Mouse (Mus musculus) urinary bladder, postnatal 14 days (tissue): ENCODE results near the gene G3bp2.

Experiments used
- DNase-seq: peaks from one replicate; pipeline ENCODE4 v3.0.0; 2021; ENCODE audit warnings: low spot score

The G3bp2 gene

GRCm38 (mm10) chr5:92098351-92099109 is 15.0 kb upstream of the G3bp2 start:
- no peak for DNase-seq

- no peak for DNase-seq
Observed at GRCm38 (mm10) chr5:92097779-92098178, 14.3 kb upstream of the G3bp2 start.

GRCm38 (mm10) chr5:92096786-92097185 is 13.3 kb upstream of the G3bp2 start:
- DNase-seq, result no peak

- DNase-seq, result no peak
Observed at GRCm38 (mm10) chr5:92094062-92094415, 10.5 kb upstream of the G3bp2 start.

- peak; percentile 22 for DNase-seq
Observed at GRCm38 (mm10) chr5:92093263-92094061, 9.9 kb upstream of the G3bp2 start.

GRCm38 (mm10) chr5:92087469-92087868 is 4.0 kb upstream of the G3bp2 start:
- no peak for DNase-seq

GRCm38 (mm10) chr5:92085821-92086550 is 2.5 kb upstream of the G3bp2 start:
- no peak for DNase-seq

GRCm38 (mm10) chr5:92085246-92085645 is 1.7 kb upstream of the G3bp2 start:
- DNase-seq, result no peak

- peak; percentile 75 for DNase-seq
Observed at GRCm38 (mm10) chr5:92082821-92083401, 608 bp downstream of the G3bp2 start.

GRCm38 (mm10) chr5:92081326-92081725 is 2.2 kb downstream of the G3bp2 start:
- DNase-seq, result no peak

GRCm38 (mm10) chr5:92080400-92080799 is 3.1 kb downstream of the G3bp2 start:
- DNase-seq, result no peak

- DNase-seq, result no peak
Observed at GRCm38 (mm10) chr5:92079304-92079703, 4.2 kb downstream of the G3bp2 start.

- no peak for DNase-seq
Observed at GRCm38 (mm10) chr5:92078751-92079150, 4.8 kb downstream of the G3bp2 start.

GRCm38 (mm10) chr5:92076273-92076672 is 7.2 kb downstream of the G3bp2 start:
- no peak for DNase-seq

GRCm38 (mm10) chr5:92074061-92074460 is 9.5 kb downstream of the G3bp2 start:
- no peak for DNase-seq

- no peak for DNase-seq
Observed at GRCm38 (mm10) chr5:92063192-92063591, 20.3 kb downstream of the G3bp2 start.

GRCm38 (mm10) chr5:92052866-92053265 is 30.7 kb downstream of the G3bp2 start:
- no peak for DNase-seq

- DNase-seq, result no peak
Observed at GRCm38 (mm10) chr5:92050419-92050818, 33.1 kb downstream of the G3bp2 start.

- no peak for DNase-seq
Observed at GRCm38 (mm10) chr5:92043783-92044182, 39.7 kb downstream of the G3bp2 start, which contains the start of gene Cdkl2. Gene Cdkl2, minus strand, starts transcription at chr5:92043883.

- DNase-seq, result peak; percentile 97
Observed at GRCm38 (mm10) chr5:92042377-92043348, 40.9 kb downstream of the G3bp2 start.

- DNase-seq, result no peak
Observed at GRCm38 (mm10) chr5:92019960-92020359, 63.6 kb downstream of the G3bp2 start.
